Mouse (Mus musculus): ENCODE measurements at regions not wholly inside any gene's neighbourhood (a gene's known extent, or its start where the extent isn't known, plus 50 kb on each side); places are given as distances from the start of the nearest gene placed in this dataset.

DNA sequence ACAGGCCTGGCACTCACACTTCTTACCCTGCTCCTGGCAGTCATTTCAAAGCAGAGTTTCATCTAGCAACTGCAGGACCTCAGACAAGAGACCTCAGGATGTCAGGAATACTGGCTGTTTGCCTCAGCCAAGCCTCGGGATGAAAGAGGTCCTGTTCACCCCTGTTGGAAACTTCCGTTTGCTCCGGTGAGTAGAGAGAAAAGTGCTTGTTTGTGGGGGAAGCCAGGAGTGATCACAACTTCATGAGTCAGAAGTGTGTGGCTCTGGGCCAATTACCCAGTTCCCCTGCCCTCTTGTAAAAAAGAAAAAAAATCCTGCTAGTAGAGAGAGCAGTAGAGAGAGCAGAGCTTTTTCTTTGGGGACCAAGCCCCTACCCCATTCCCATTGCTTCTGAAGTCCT, 144.2 kb downstream of the Prr30 start:
- TF ChIP-seq CTCF (conservative IDR thresholded peaks at IDR 0.05; ENCODE audit: insufficient read depth, insufficient read length, low read depth, low read length) (no peak), POLR2A (IDR thresholded peaks at IDR 0.05; ENCODE audit: low read depth, low read length) (no peak)
